Mouse (Mus musculus) right cerebral cortex, postnatal 14 days (tissue): ENCODE results near the gene Cldn34b2.
"Not testable (repeated sequence)": the region's sequence is repeated elsewhere in the genome, so short reads cannot be mapped to it uniquely, and the experiment has no call there.

ENCODE experiments used
- DNase-seq: peaks from one replicate; pipeline ENCODE4 v3.0.0; 2022

Cldn34b2 gene

GRCm38 (mm10) chrX:155128312-155128711 lies at the start of gene Cldn34b2:
TSS of gene Cldn34b2 (minus strand) at chrX:155128412.
- not testable (repeated sequence) for DNase-seq

- DNase-seq = no peak
Observed at GRCm38 (mm10) chrX:155177640-155178039, 49.4 kb upstream of the Cldn34b2 start.

- DNase-seq = no peak
Observed at GRCm38 (mm10) chrX:155177230-155177629, 49.0 kb upstream of the Cldn34b2 start.

GRCm38 (mm10) chrX:155175568-155175967 lies 47.4 kb upstream of the Cldn34b2 start:
- DNase-seq = no peak

- DNase-seq = no peak
Observed at GRCm38 (mm10) chrX:155172310-155172709, 44.1 kb upstream of the Cldn34b2 start.

GRCm38 (mm10) chrX:155171754-155172153 lies 43.5 kb upstream of the Cldn34b2 start:
- DNase-seq = no peak

GRCm38 (mm10) chrX:155169886-155170285 lies 41.7 kb upstream of the Cldn34b2 start:
- no peak for DNase-seq

GRCm38 (mm10) chrX:155167667-155168066 lies 39.5 kb upstream of the Cldn34b2 start:
- DNase-seq = no peak

- DNase-seq = no peak
Observed at GRCm38 (mm10) chrX:155166313-155166712, 38.1 kb upstream of the Cldn34b2 start.

GRCm38 (mm10) chrX:155163553-155163952 lies 35.3 kb upstream of the Cldn34b2 start:
- DNase-seq = no peak

GRCm38 (mm10) chrX:155151868-155152267 lies 23.7 kb upstream of the Cldn34b2 start:
- DNase-seq = no peak

GRCm38 (mm10) chrX:155144718-155145117 lies 16.5 kb upstream of the Cldn34b2 start:
- DNase-seq = peak; percentile 22

- DNase-seq = no peak
Observed at GRCm38 (mm10) chrX:155098024-155098423, 30.2 kb downstream of the Cldn34b2 start.

- DNase-seq = not testable (repeated sequence)
Observed at GRCm38 (mm10) chrX:155093566-155093965, 34.6 kb downstream of the Cldn34b2 start, which contains the start of gene Magea2. TSS of gene Magea2 (minus strand) at chrX:155093666.

- not testable (repeated sequence) for DNase-seq
Observed at GRCm38 (mm10) chrX:155089693-155090092, 38.5 kb downstream of the Cldn34b2 start, which contains the start of gene Magea1. TSS of gene Magea1 (minus strand) at chrX:155089793.
